Mouse (Mus musculus): ENCODE measurements around the gene Foxp1. TPM values are rescaled to one million over a fixed set of nuclear protein-coding genes. Genes with fewer than 3 reads are reported as not detected.

Foxp1 gene
- polyA plus RNA-seq, 1 experiment, result 17.7 TPM

- Histone ChIP-seq H3K4me2 (ENCODE audit: low read depth) (no peak overlapping the region), H3K36me3 (ENCODE audit: control insufficient read depth, insufficient read depth) (no peaks in the 10 kb centered on the region), H3K79me2 (ENCODE audit: control insufficient read depth, insufficient read depth) (no peaks in the 10 kb centered on the region), H3ac (ENCODE audit: control insufficient read depth, insufficient read length) (no peak overlapping the region), H3K27me3 (ENCODE audit: control insufficient read depth, insufficient read depth, insufficient read length) (no peaks in the 10 kb centered on the region), H3K4me3 (no peak overlapping the region)
- TF ChIP-seq E2F4 (IDR thresholded peaks at IDR 0.05; ENCODE audit: insufficient read depth) (no peak), REST (IDR thresholded peaks at IDR 0.05; ENCODE audit: insufficient read depth, insufficient read length) (no peak), MYOD1 (IDR thresholded peaks at IDR 0.05; ENCODE audit: control insufficient read depth in 1 of 3, insufficient read length in 2 of 3, low read depth in 2 of 3) (no peak), CEBPB (IDR thresholded peaks at IDR 0.05; ENCODE audit: insufficient read depth, poor library complexity, severe bottlenecking) (no peak), TCF3 (IDR thresholded peaks at IDR 0.05; ENCODE audit: insufficient read length, low read depth) (no peak), POLR2A (IDR thresholded peaks at IDR 0.05; ENCODE audit: insufficient read length, low read depth) (no peak), SRF (IDR thresholded peaks at IDR 0.05; ENCODE audit: control insufficient read depth, insufficient read length, low read depth) (no peak), MAX (IDR thresholded peaks at IDR 0.05; ENCODE audit: low read depth) (no peak), MYOG (IDR thresholded peaks at IDR 0.05; ENCODE audit: control insufficient read depth in 1 of 3, insufficient read depth in 1 of 3, insufficient read length in 2 of 3, low read depth in 2 of 3) (no peak), POLR2AphosphoS2 (IDR thresholded peaks at IDR 0.05; ENCODE audit: insufficient read length, low read depth) (no peak), USF1 (IDR thresholded peaks at IDR 0.05; ENCODE audit: low read depth) (no peak), TCF12 (IDR thresholded peaks at IDR 0.05; ENCODE audit: insufficient read depth, poor library complexity, severe bottlenecking) (no peak)
Observed at GRCm38 (mm10) chr6:99441100-99441499, 81.4 kb downstream of the Foxp1 start.

DNA sequence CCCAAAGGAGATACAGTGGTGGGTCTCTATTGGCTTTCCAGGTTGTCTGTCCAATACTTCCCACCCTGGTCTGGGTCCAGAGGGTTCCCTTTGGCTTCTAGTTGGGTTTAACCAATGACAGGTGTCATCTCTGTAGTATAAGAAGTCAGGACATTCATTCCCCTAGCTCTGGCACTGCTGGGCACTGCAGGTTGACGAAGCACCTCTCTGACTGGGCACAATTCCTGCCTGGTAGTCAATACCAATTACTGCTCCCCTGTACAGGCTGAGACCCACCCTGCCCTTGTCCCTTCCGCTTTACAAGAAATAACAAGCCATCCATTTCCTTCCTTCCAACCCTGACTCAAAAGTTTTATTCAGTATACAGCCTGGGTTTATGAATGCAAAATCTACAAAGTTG is 81.9 kb downstream of the Foxp1 start:
- H3ac ChIP-seq (ENCODE audit: control insufficient read depth, insufficient read length), result no peak overlapping the region
- no peaks in the 10 kb centered on the region for H3K36me3 ChIP-seq (ENCODE audit: control insufficient read depth, insufficient read depth)
- TF ChIP-seq E2F4 (IDR thresholded peaks at IDR 0.05; ENCODE audit: insufficient read depth), result no peak
- no peak for TF ChIP-seq USF1 (IDR thresholded peaks at IDR 0.05; ENCODE audit: low read depth)
- TF ChIP-seq MYOD1 (IDR thresholded peaks at IDR 0.05; ENCODE audit: control insufficient read depth in 1 of 3, insufficient read length in 2 of 3, low read depth in 2 of 3), result no peak
- no peak overlapping the region for H3K4me2 ChIP-seq (ENCODE audit: low read depth)
- H3K79me2 ChIP-seq (ENCODE audit: control insufficient read depth, insufficient read depth), result no peaks in the 10 kb centered on the region
- H3K4me3 ChIP-seq, result no peak overlapping the region
- H3K27me3 ChIP-seq (ENCODE audit: control insufficient read depth, insufficient read depth, insufficient read length), result no peaks in the 10 kb centered on the region

- Histone ChIP-seq H3K4me2 (ENCODE audit: low read depth) (peak overlapping the region; percentile 42), H3K79me2 (ENCODE audit: control insufficient read depth, insufficient read depth) (no peaks in the 10 kb centered on the region), H3K4me3 (no peak overlapping the region), H3ac (ENCODE audit: control insufficient read depth, insufficient read length) (no peak overlapping the region), H3K27me3 (ENCODE audit: control insufficient read depth, insufficient read depth, insufficient read length) (no peaks in the 10 kb centered on the region), H3K36me3 (ENCODE audit: control insufficient read depth, insufficient read depth) (no peaks in the 10 kb centered on the region)
- TF ChIP-seq MAX (IDR thresholded peaks at IDR 0.05; ENCODE audit: low read depth), result no peak
- no peak for TF ChIP-seq TCF3 (IDR thresholded peaks at IDR 0.05; ENCODE audit: insufficient read length, low read depth)
- no peak for TF ChIP-seq POLR2AphosphoS2 (IDR thresholded peaks at IDR 0.05; ENCODE audit: insufficient read length, low read depth)
- TF ChIP-seq MYOG (IDR thresholded peaks at IDR 0.05; ENCODE audit: control insufficient read depth in 1 of 3, insufficient read depth in 1 of 3, insufficient read length in 2 of 3, low read depth in 2 of 3), result no peak
- no peak for TF ChIP-seq REST (IDR thresholded peaks at IDR 0.05; ENCODE audit: insufficient read depth, insufficient read length)
Observed at GRCm38 (mm10) chr6:99439878-99440361, 82.6 kb downstream of the Foxp1 start.

DNA sequence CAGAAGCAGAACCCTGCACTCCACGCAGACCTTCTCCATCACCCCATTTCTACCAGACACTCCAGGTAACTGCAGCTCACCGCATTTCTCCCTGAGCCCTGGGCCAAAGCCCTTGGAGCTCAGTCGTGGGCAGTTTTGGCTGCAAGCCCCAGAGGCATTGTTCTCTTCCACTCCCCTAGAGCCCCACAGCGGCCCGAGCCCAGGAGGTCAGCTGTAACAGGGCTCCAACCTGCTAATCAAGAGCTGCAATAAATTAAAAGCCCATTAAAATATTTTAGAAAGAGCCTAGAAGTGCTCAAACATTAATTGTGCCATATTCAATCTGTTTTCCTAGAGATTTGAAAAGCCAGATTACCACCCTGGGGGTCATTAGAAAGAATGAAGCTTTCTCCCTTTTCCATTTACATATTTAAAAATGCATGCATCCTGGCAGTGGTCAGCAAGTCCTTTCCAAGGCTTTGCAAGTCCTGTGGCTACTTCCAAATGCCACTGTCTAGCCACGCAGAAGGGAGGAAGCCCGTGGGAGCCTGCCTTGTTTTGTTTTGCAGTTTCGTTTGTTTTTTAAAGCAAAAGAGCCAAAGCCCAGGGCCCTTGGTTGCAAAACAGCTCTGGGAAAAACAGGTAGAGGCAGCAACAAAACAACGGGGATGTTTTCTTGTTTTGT is 83.2 kb downstream of the Foxp1 start:
- TF ChIP-seq MAX (IDR thresholded peaks at IDR 0.05; ENCODE audit: low read depth), result no peak
- no peak for TF ChIP-seq TCF12 (IDR thresholded peaks at IDR 0.05; ENCODE audit: insufficient read depth, poor library complexity, severe bottlenecking)
- TF ChIP-seq CEBPB (IDR thresholded peaks at IDR 0.05; ENCODE audit: insufficient read depth, poor library complexity, severe bottlenecking), result no peak
- no peak for TF ChIP-seq SRF (IDR thresholded peaks at IDR 0.05; ENCODE audit: control insufficient read depth, insufficient read length, low read depth)
- TF ChIP-seq E2F4 (IDR thresholded peaks at IDR 0.05; ENCODE audit: insufficient read depth), result no peak
- Histone ChIP-seq H3K4me3 (no peak overlapping the region), H3K27me3 (ENCODE audit: control insufficient read depth, insufficient read depth, insufficient read length) (no peaks in the 10 kb centered on the region), H3ac (ENCODE audit: control insufficient read depth, insufficient read length) (no peak overlapping the region), H3K36me3 (ENCODE audit: control insufficient read depth, insufficient read depth) (no peaks in the 10 kb centered on the region), H3K4me2 (ENCODE audit: low read depth) (peak overlapping the region; percentile 42), H3K79me2 (ENCODE audit: control insufficient read depth, insufficient read depth) (no peaks in the 10 kb centered on the region)

- H3K4me2 ChIP-seq (ENCODE audit: low read depth), result no peak overlapping the region
- TF ChIP-seq POLR2A (IDR thresholded peaks at IDR 0.05; ENCODE audit: insufficient read length, low read depth), result no peak
- TF ChIP-seq TCF12 (IDR thresholded peaks at IDR 0.05; ENCODE audit: insufficient read depth, poor library complexity, severe bottlenecking), result no peak
- TF ChIP-seq USF1 (IDR thresholded peaks at IDR 0.05; ENCODE audit: low read depth), result no peak
- no peak for TF ChIP-seq SRF (IDR thresholded peaks at IDR 0.05; ENCODE audit: control insufficient read depth, insufficient read length, low read depth)
- TF ChIP-seq CEBPB (IDR thresholded peaks at IDR 0.05; ENCODE audit: insufficient read depth, poor library complexity, severe bottlenecking), result peak; percentile 64
- H3K4me3 ChIP-seq, result no peak overlapping the region
- no peaks in the 10 kb centered on the region for H3K27me3 ChIP-seq (ENCODE audit: control insufficient read depth, insufficient read depth, insufficient read length)
- H3K36me3 ChIP-seq (ENCODE audit: control insufficient read depth, insufficient read depth), result no peaks in the 10 kb centered on the region
- H3ac ChIP-seq (ENCODE audit: control insufficient read depth, insufficient read length), result no peak overlapping the region
- no peaks in the 10 kb centered on the region for H3K79me2 ChIP-seq (ENCODE audit: control insufficient read depth, insufficient read depth)
Observed at GRCm38 (mm10) chr6:99436371-99436770, 86.2 kb downstream of the Foxp1 start.
